Mouse (Mus musculus) cerebellum, adult 2 months (tissue): ENCODE measurements around the gene Sec61a1.
A peak's percentile ranks its signal among the peaks of the same experiment; 100 is the strongest.

Experiments used
- CTCF ChIP-seq: fragments of 200-500 bp; IDR thresholded peaks from 2 replicates; pipeline ENCODE4 v1.5.1; 2011; ENCODE audit warnings: low read depth, mild to moderate bottlenecking, control low read depth, low read length, moderate library complexity, borderline replicate concordance; ENCODE audit not compliant: insufficient read depth
- POLR2A ChIP-seq: fragments of 200-500 bp; IDR thresholded peaks from 2 replicates; pipeline ENCODE4 v1.6.1; 2011; ENCODE audit warnings: low read length, control low read depth, borderline replicate concordance; ENCODE audit not compliant: insufficient read depth

DNA sequence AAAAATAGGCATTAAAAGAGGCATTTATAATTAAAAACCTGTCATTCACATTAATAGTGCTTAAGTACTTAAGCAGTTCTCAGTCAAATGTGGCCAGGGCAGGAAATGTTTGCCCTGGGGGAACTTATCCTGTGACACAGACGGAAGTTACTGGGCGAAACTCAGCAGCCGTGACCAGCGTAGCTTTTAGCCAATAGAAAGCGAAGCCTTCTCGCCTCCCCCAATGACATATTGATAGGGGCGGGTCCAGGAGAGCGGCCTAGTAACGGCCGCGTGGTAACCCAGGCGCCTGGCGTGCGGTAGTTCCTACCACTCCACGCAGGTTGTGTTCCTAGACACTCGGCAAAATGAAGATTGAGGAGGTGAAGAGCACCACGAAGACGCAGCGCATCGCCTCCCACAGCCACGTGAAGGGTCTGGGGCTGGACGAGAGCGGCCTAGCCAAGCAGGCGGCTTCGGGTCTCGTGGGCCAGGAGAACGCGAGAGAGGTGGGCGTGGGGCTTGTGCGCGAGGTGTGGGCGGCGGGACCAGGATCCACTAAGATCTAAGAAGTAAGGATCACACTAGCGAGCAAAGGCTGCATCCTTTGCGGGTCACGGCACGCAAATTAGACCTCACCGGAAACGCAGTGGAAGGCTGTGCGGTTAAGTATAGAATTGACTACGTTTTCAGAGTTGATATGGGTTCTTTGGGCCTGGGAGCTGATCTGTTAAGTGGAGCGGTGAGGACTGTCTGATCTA is 53.4 kb downstream of the Sec61a1 start, which contains the start of gene Ruvbl1:
- TF ChIP-seq CTCF (no peak), POLR2A (peak; percentile 37; the same call in 1 of the 2 replicates)
